Comparison of ENCODE assay signal across 11 mouse cellular contexts in genomic region chr14:117519574-117519973, GRCm38 (mm10).
DNase-seq lines count a peak whose midpoint lies in the region; TF ChIP-seq lines count a peak whose summit lies in the region.
"Had no signal": no experiment of that assay in that cellular context is flagged by ENCODE, and none has a peak within 500 bp of the region (broad histone marks: within the 10 kb centered on the region; RNA-seq: fewer than 3 reads in every experiment).

No protein-coding gene starts in this region.

- no peaks in the 10 kb centered on the region for H3K79me3 ChIP-seq in C2C12 (ENCODE audit: low read depth)

- no peak for TF ChIP-seq CTCF in C2C12 (IDR thresholded peaks at IDR 0.05; ENCODE audit: control insufficient read depth, insufficient read depth, insufficient read length)
- TF ChIP-seq CTCF in embryonic fibroblast, embryonic 13.5 days (IDR thresholded peaks at IDR 0.05; ENCODE audit: borderline replicate concordance, insufficient read depth, low read length): no peak

- DNase-seq in heart, postnatal 10 days: peak; percentile 29 to 32
- no peak for DNase-seq in heart, adult 11 months
- peak; percentile 8 to 17 for DNase-seq in left cerebral cortex, postnatal 36 days (ENCODE audit: low spot score in 2 of 2)
- DNase-seq in retina, postnatal 1 day: no peak
- DNase-seq in embryo, embryonic 10 days (ENCODE audit: low spot score): no peak
- DNase-seq in testis, postnatal 10 days (ENCODE audit: low spot score): no peak

- H3K27ac ChIP-seq in embryonic fibroblast, embryonic 13.5 days (ENCODE audit: insufficient read depth, low read length): peak overlapping the region; percentile 94
- H3K27ac ChIP-seq: hindbrain, embryonic 15.5 days; limb, embryonic 12.5 days had no signal

- intact Hi-C loops in heart, postnatal 10 days (cut with DNase I): no loop called here
- intact Hi-C loops in left cerebral cortex, postnatal 36 days (cut with DNase I): no loop called here

- H3K27me3 ChIP-seq in C2C12 (ENCODE audit: control insufficient read depth, insufficient read depth, insufficient read length): no peaks in the 10 kb centered on the region
- H3K27me3 ChIP-seq: hindbrain, embryonic 15.5 days; limb, embryonic 12.5 days had no signal

- H3K36me3 ChIP-seq in C2C12 (ENCODE audit: control insufficient read depth, insufficient read depth): no peaks in the 10 kb centered on the region
- H3K36me3 ChIP-seq: hindbrain, embryonic 15.5 days; limb, embryonic 12.5 days had no signal

- no peak for TF ChIP-seq POLR2A in embryonic fibroblast, embryonic 13.5 days (IDR thresholded peaks at IDR 0.05; ENCODE audit: low read depth, low read length)

- H3ac ChIP-seq in C2C12 (ENCODE audit: control insufficient read depth, insufficient read length, low read depth): no peak overlapping the region

- H3K79me2 ChIP-seq in C2C12 (ENCODE audit: control insufficient read depth, insufficient read depth): no peaks in the 10 kb centered on the region

- H3K4me3 ChIP-seq in C2C12 (ENCODE audit: insufficient read depth, poor library complexity, severe bottlenecking): no peak overlapping the region
- no peak overlapping the region for H3K4me3 ChIP-seq in embryonic fibroblast, embryonic 13.5 days (ENCODE audit: insufficient read depth, low read length)
- H3K4me3 ChIP-seq: erythroblast, embryonic 14.5 days; hindbrain, embryonic 15.5 days; limb, embryonic 12.5 days had no signal

- H3K4me1 ChIP-seq in embryonic fibroblast, embryonic 13.5 days (ENCODE audit: control insufficient read depth, insufficient read depth, low read length): peaks cover 7% of the 10 kb centered on the region

TF ChIP-seq in C2C12, 6 proteins besides CTCF, POLR2A, EP300 and RAD21:
- TF ChIP-seq MAX (IDR thresholded peaks at IDR 0.05) (peak; percentile 68), MYOG (IDR thresholded peaks at IDR 0.05; ENCODE audit: control insufficient read depth, extremely low read depth, insufficient read length) (no peak), USF1 (IDR thresholded peaks at IDR 0.05; ENCODE audit: low read depth) (no peak), MYOD1 (IDR thresholded peaks at IDR 0.05; ENCODE audit: control insufficient read depth, insufficient read length, low read depth) (peak; percentile 27), FOSL1 (IDR thresholded peaks at IDR 0.05; ENCODE audit: insufficient read depth, low read length, poor library complexity, severe bottlenecking) (no peak), CEBPB (IDR thresholded peaks at IDR 0.05; ENCODE audit: low read depth) (no peak)

Comparison
In these comparisons a context has a peak if more than half of its experiments do, and no peak if none do; other contexts are left out.
1. DNase-seq: peak in heart, postnatal 10 days (2 of 2) and left cerebral cortex, postnatal 36 days (2 of 2); none in heart, adult 11 months (single experiment), retina, postnatal 1 day (single experiment), embryo, embryonic 10 days (single experiment) and testis, postnatal 10 days (single experiment).